In the genomic region with DNA sequence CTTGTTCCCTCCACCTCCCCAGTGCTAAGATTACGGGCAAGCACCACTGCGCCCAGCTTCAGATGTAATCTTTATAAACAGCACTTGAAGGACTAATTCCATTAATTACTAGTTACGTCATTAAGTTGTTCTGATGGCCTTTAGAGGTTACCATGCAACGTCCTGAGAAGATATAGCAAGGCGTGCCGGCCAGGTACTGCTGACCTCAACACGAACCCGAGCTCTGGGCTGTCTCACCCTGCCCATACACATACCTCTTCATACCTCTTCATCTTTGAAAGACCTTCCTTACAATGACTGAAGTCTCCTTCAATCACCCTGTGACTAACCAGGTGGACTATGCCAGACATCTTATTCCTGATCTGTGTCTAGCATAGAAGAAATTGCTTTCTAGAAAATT, we compare ENCODE assay signal across 24 mouse cellular contexts.
"Had no signal": no experiment of that assay in that cellular context is flagged by ENCODE, and none has a peak within 500 bp of the region (broad histone marks: within the 10 kb centered on the region; RNA-seq: fewer than 3 reads in every experiment).

No protein-coding gene starts in this region.

- H3K9me3 ChIP-seq: heart, embryonic 13.5 days; heart, embryonic 15.5 days; hindbrain, embryonic 13.5 days; hindbrain, embryonic 15.5 days; limb, embryonic 13.5 days; limb, embryonic 15.5 days had no signal

- H3K9ac ChIP-seq: forebrain, postnatal 0 days; heart, embryonic 13.5 days; heart, embryonic 15.5 days; hindbrain, embryonic 13.5 days; hindbrain, embryonic 15.5 days; limb, embryonic 13.5 days; limb, embryonic 15.5 days; liver, embryonic 12.5 days had no signal

- H3K4me1 ChIP-seq: hindbrain, embryonic 13.5 days; hindbrain, embryonic 15.5 days; limb, embryonic 13.5 days; limb, embryonic 15.5 days; liver, embryonic 12.5 days had no signal

- H3K4me2 ChIP-seq: heart, embryonic 11.5 days; heart, embryonic 13.5 days; heart, embryonic 15.5 days; hindbrain, embryonic 13.5 days; hindbrain, embryonic 15.5 days; limb, embryonic 13.5 days; limb, embryonic 15.5 days; liver, embryonic 12.5 days had no signal

- H3K36me3 ChIP-seq: heart, embryonic 13.5 days; heart, embryonic 15.5 days; hindbrain, embryonic 13.5 days; hindbrain, embryonic 15.5 days; limb, embryonic 13.5 days; limb, embryonic 15.5 days; liver, embryonic 12.5 days had no signal

- H3K27ac ChIP-seq: heart, adult 2 months; heart, embryonic 13.5 days; heart, embryonic 15.5 days; hindbrain, embryonic 13.5 days; hindbrain, embryonic 15.5 days; hindbrain, postnatal 0 days; limb, embryonic 13.5 days; limb, embryonic 15.5 days; liver, embryonic 12.5 days had no signal

- ATAC-seq: forebrain, postnatal 0 days; hindbrain, postnatal 0 days; liver, embryonic 12.5 days had no signal

- H3K27me3 ChIP-seq: heart, embryonic 13.5 days; heart, embryonic 15.5 days; hindbrain, embryonic 13.5 days; hindbrain, embryonic 15.5 days; limb, embryonic 13.5 days; limb, embryonic 15.5 days; liver, embryonic 12.5 days had no signal

- DNase-seq: forebrain, postnatal 0 days; gastrocnemius, postnatal 14 days; gastrocnemius, postnatal 36 days; heart, adult 11 months; heart, adult 2 months; heart, postnatal 14 days; heart, postnatal 36 days; kidney, adult 11 months; kidney, adult 2 months; kidney, adult 9 months; kidney, postnatal 14 days; kidney, postnatal 36 days; layer of hippocampus, adult 9-11 months; layer of hippocampus, postnatal 36 days; left cerebral cortex, postnatal 4 days had no signal

- H3K4me3 ChIP-seq: heart, adult 2 months; heart, embryonic 13.5 days; heart, embryonic 15.5 days; hindbrain, embryonic 13.5 days; hindbrain, embryonic 15.5 days; limb, embryonic 13.5 days; limb, embryonic 15.5 days; liver, embryonic 12.5 days had no signal
